Mouse (Mus musculus) intestine, embryonic 14.5 days (tissue): ENCODE results near the gene Dusp19. TPM values are rescaled to one million over a fixed set of nuclear protein-coding genes. Genes with fewer than 3 reads are reported as not detected.
A peak's percentile ranks its signal among the peaks of the same experiment; 100 is the strongest.

ENCODE experiments used
- ATAC-seq: fragments of 200-750 bp; cut with Nextera tagmentation; replicated peaks from 2 replicates; pipeline ENCODE4 v1.8.0; 2017; ENCODE audit warnings: low read depth, moderate number of reproducible peaks, moderate TSS enrichment, moderate library complexity; ENCODE audit not compliant: low FRiP score, low TSS enrichment
- DNase-seq: peaks from one replicate; pipeline ENCODE4 v3.0.0-alpha.2; 2018; ENCODE audit warnings: low spot score
- H3K27ac ChIP-seq: fragments of 300-500 bp; sonication (generic); 2 replicates; pipeline ENCODE4 v1.5.1; 2014; ENCODE audit warnings: low read depth, mild to moderate bottlenecking, control low read depth
- H3K27me3 ChIP-seq: fragments of 300-500 bp; sonication (generic); replicated peaks from 2 replicates; pipeline ENCODE4 v1.6.1; 2014; ENCODE audit warnings: low read length, control low read depth; ENCODE audit not compliant: control insufficient read depth, insufficient read depth
- H3K36me3 ChIP-seq: fragments of 300-500 bp; sonication (generic); 2 replicates; pipeline ENCODE4 v1.6.1; 2014; ENCODE audit warnings: low read length, control low read depth; ENCODE audit not compliant: control insufficient read depth, insufficient read depth
- H3K4me1 ChIP-seq: fragments of 300-500 bp; sonication (generic); replicated peaks from 2 replicates; pipeline ENCODE4 v1.6.1; 2014; ENCODE audit warnings: low read length, control low read depth, mixed read lengths; ENCODE audit not compliant: control insufficient read depth, insufficient read depth
- H3K4me2 ChIP-seq: fragments of 300-500 bp; sonication (generic); 2 replicates; pipeline ENCODE4 v1.6.1; 2014; ENCODE audit warnings: low read length
- H3K4me3 ChIP-seq: fragments of 300-500 bp; sonication (generic); 2 replicates; pipeline ENCODE4 v1.5.1; 2014; ENCODE audit warnings: low read depth, low read length, control low read depth, mixed read lengths
- H3K9ac ChIP-seq: fragments of 300-500 bp; sonication (generic); 2 replicates; pipeline ENCODE4 v1.6.1; 2014; ENCODE audit warnings: mild to moderate bottlenecking, low read length
- H3K9me3 ChIP-seq: fragments of 300-500 bp; sonication (generic); 2 replicates; pipeline ENCODE4 v1.6.1; 2016; ENCODE audit warnings: low read length, control low read depth; ENCODE audit not compliant: control insufficient read depth
- WGBS: fragments of 180-500 bp; shearing (Covaris S2); extraction: QIAGEN DNeasy Blood & Tissue Kit; methylation state at CpG from one replicate; pipeline ENCODE4 v1.1.7; 2014; 5-methylcytosine and 5-hydroxymethylcytosine counted together
- microRNA counts: library from miRNA; unstranded; fragments of <30 nt; microRNA quantifications from one replicate; lab custom pipeline; 2016
- microRNA-seq: library from miRNA; unstranded; fragments of <30 nt; microRNA quantifications from one replicate; pipeline ENCODE4, GENCODE M21; 2016
- polyA plus RNA-seq: library from polyadenylated mRNA; unstranded; fragments of >200 nt; fragmentation: Nextera tagmentation; extraction: Ambion mirVana; gene quantifications from 2 replicates; pipeline ENCODE4 v1.2.1, GENCODE M21; 2014

Gene Dusp19
- polyA plus RNA-seq, 1 experiment from 2014 or later: 19.5 TPM

- ATAC-seq (no peak), DNase-seq (no peak)
- 98% methylated on average over 5 of the region's 5 CpGs for WGBS
- no peaks in the 10 kb centered on the region for H3K9me3 ChIP-seq
- no peak overlapping the region for H3K27ac ChIP-seq
- no peaks in the 10 kb centered on the region for H3K27me3 ChIP-seq
- no peak overlapping the region for H3K4me3 ChIP-seq
- H3K4me1 ChIP-seq: no peaks in the 10 kb centered on the region
- peaks cover 8% of the 10 kb centered on the region for H3K36me3 ChIP-seq
- H3K4me2 ChIP-seq: no peak overlapping the region
- no peak overlapping the region for H3K9ac ChIP-seq
These were observed 50.6 kb downstream of the Dusp19 start for GRCm38 (mm10) chr2:80667396-80667964.

DNA sequence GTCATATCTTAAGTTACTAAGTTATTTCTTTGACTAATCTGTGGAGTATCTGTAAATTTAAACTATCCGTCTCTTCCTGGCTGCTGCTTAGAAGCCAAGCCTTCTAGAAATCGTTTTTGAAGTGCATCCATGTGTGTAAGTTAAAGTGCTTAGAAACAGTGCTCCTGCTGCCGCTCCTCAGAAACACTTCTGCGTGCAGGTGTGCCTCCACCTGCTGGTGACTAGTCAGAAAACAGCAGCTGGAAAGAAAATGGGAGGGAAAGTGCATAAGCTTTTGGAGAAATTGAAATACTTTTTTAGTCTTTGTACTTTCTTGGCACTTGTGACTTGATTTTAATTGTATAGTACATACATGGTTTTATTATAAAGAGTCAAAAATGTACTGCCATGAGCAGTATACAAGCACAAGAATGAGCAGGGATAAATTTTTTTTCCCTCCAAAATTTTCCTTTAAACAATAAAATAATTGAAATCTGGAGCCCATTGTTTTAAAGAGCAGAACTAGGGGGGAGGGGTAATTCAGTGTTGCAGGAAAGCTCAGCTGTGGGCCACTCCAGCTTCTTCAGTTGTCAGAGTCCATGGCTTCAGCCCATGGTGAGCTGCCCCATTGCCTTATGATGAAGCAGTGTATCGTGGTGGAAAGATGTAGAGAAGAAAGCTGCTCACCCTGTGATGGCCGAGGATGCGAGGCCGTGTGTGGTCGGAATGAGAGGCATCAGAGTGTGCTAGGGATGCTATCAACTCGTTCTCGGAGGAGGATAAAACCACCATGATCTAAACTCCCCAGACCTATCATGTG is 53.2 kb downstream of the Dusp19 start:
- Histone ChIP-seq H3K36me3 (peaks cover 8% of the 10 kb centered on the region), H3K9ac (no peak overlapping the region), H3K4me2 (no peak overlapping the region), H3K27me3 (no peaks in the 10 kb centered on the region), H3K27ac (no peak overlapping the region), H3K4me1 (no peaks in the 10 kb centered on the region), H3K9me3 (no peaks in the 10 kb centered on the region), H3K4me3 (no peak overlapping the region)
- DNase-seq (no peak), ATAC-seq (no peak)
- WGBS: 78% methylated on average over 11 of the region's 11 CpGs

- no peak overlapping the region for H3K27ac ChIP-seq
- WGBS: 88% methylated on average over 8 of the region's 8 CpGs
- H3K36me3 ChIP-seq: no peaks in the 10 kb centered on the region
- no peak for ATAC-seq
- no peaks in the 10 kb centered on the region for H3K27me3 ChIP-seq
- no peak overlapping the region for H3K4me2 ChIP-seq
- H3K4me1 ChIP-seq: no peaks in the 10 kb centered on the region
- no peak for DNase-seq
- no peak overlapping the region for H3K4me3 ChIP-seq
- no peak overlapping the region for H3K9ac ChIP-seq
- H3K9me3 ChIP-seq: no peaks in the 10 kb centered on the region
These were observed 62.0 kb downstream of the Dusp19 start for GRCm38 (mm10) chr2:80678803-80679202.

MicroRNAs encoded within 50 kb of the gene (microRNA counts, 519-probe panel; counts per million panel counts)
- 672 counts per million, percentile 1 among the panel's probes with 10 or more counts for microRNA mmu-miR-684 (lab: Ali Mortazavi, UCI)

Small RNA genes lying within 50 kb of the gene (microRNA-seq; reads per million reads assigned to microRNA genes)
- gene Mir684-1: not detected

Other genes starting within 250 kb of the Dusp19 start
- 1.9 and 2.2 TPM in 2 replicates for gene Frzb, start 169.4 kb upstream of the Dusp19 start, polyA plus RNA-seq
- 59.2 and 64.1 TPM in 2 replicates for gene Nckap1, start 35.7 kb upstream of the Dusp19 start, polyA plus RNA-seq
- 40.9 and 47.2 TPM in 2 replicates for gene Nup35, start 191 bp downstream of the Dusp19 start, polyA plus RNA-seq